Mouse (Mus musculus) cortical plate, adult 2 months (tissue): ENCODE results near the gene Tbxas1. TPM values are rescaled to one million over a fixed set of nuclear protein-coding genes. Genes with fewer than 3 reads are reported as not detected.
A peak's percentile ranks its signal among the peaks of the same experiment; 100 is the strongest.

Source experiments
- H3K27ac ChIP-seq: fragments of 200-500 bp; 2 replicates; pipeline ENCODE4 v1.5.1; 2012; ENCODE audit warnings: low read length, control low read depth, inconsistent platforms; ENCODE audit not compliant: insufficient read depth
- H3K4me1 ChIP-seq: fragments of 200-500 bp; 2 replicates; pipeline ENCODE4 v1.6.1; 2011; ENCODE audit warnings: low read length; ENCODE audit not compliant: control insufficient read depth, insufficient read depth
- H3K4me3 ChIP-seq: fragments of 200-500 bp; 2 replicates; pipeline ENCODE4 v1.5.1; 2011; ENCODE audit warnings: mild to moderate bottlenecking, low read length, control low read depth; ENCODE audit not compliant: insufficient read depth
- CTCF ChIP-seq: fragments of 200-500 bp; IDR thresholded peaks from 2 replicates; pipeline ENCODE4 v1.5.1; 2011; ENCODE audit warnings: mild to moderate bottlenecking, control low read depth, low read length; ENCODE audit not compliant: insufficient read depth; ENCODE audit errors: extremely low read depth
- POLR2A ChIP-seq: fragments of 200-500 bp; IDR thresholded peaks from 2 replicates; pipeline ENCODE4 v1.6.1; 2011; ENCODE audit warnings: mild to moderate bottlenecking, low read length, control low read depth; ENCODE audit not compliant: insufficient read depth; ENCODE audit errors: extremely low read depth
- polyA plus RNA-seq: library from polyadenylated mRNA; depleted of rRNA; stranded (reverse); fragments of >200 nt; gene quantifications from 2 replicates; pipeline ENCODE4 v1.2.3, GENCODE M21; 2012

Gene Tbxas1
- polyA plus RNA-seq, 1 experiment: 2.7 TPM

- Histone ChIP-seq H3K4me3 (no peak overlapping the region), H3K4me1 (no peaks in the 10 kb centered on the region), H3K27ac (no peak overlapping the region)
- TF ChIP-seq POLR2A (no peak), CTCF (no peak)
These were observed 142.7 kb downstream of the Tbxas1 start for GRCm38 (mm10) chr6:39017942-39018341.

GRCm38 (mm10) chr6:39018805-39019204 is 143.6 kb downstream of the Tbxas1 start:
- Histone ChIP-seq H3K4me3 (no peak overlapping the region), H3K27ac (no peak overlapping the region), H3K4me1 (no peaks in the 10 kb centered on the region)
- no peak for TF ChIP-seq POLR2A
- 0 out of 2 replicates have a peak, but pooled peaks have one; percentile 13 for TF ChIP-seq CTCF

- TF ChIP-seq CTCF (no peak), POLR2A (no peak)
- H3K4me3 ChIP-seq: no peak overlapping the region
- no peak overlapping the region for H3K27ac ChIP-seq
- no peaks in the 10 kb centered on the region for H3K4me1 ChIP-seq
These were observed 144.0 kb downstream of the Tbxas1 start for GRCm38 (mm10) chr6:39019219-39019618.

GRCm38 (mm10) chr6:39021909-39022308 is 146.7 kb downstream of the Tbxas1 start:
- TF ChIP-seq CTCF (no peak), POLR2A (no peak)
- H3K4me1 ChIP-seq: no peaks in the 10 kb centered on the region
- no peak overlapping the region for H3K4me3 ChIP-seq
- no peak overlapping the region for H3K27ac ChIP-seq

GRCm38 (mm10) chr6:39022461-39023181 is 147.4 kb downstream of the Tbxas1 start:
- TF ChIP-seq POLR2A (no peak), CTCF (no peak)
- Histone ChIP-seq H3K4me3 (no peak overlapping the region), H3K4me1 (no peaks in the 10 kb centered on the region), H3K27ac (no peak overlapping the region)

GRCm38 (mm10) chr6:39024631-39025030 is 149.4 kb downstream of the Tbxas1 start:
- no peaks in the 10 kb centered on the region for H3K4me1 ChIP-seq
- no peak overlapping the region for H3K27ac ChIP-seq
- no peak overlapping the region for H3K4me3 ChIP-seq
- TF ChIP-seq POLR2A (no peak), CTCF (no peak)

- Histone ChIP-seq H3K4me3 (no peak overlapping the region), H3K27ac (no peak overlapping the region), H3K4me1 (no peaks in the 10 kb centered on the region)
- TF ChIP-seq CTCF: no peak
- TF ChIP-seq POLR2A: no peak
These were observed 149.8 kb downstream of the Tbxas1 start for GRCm38 (mm10) chr6:39025038-39025437.

- H3K4me1 ChIP-seq: no peaks in the 10 kb centered on the region
- TF ChIP-seq CTCF (no peak), POLR2A (no peak)
- H3K4me3 ChIP-seq: no peak overlapping the region
- no peak overlapping the region for H3K27ac ChIP-seq
These were observed 155.5 kb downstream of the Tbxas1 start for GRCm38 (mm10) chr6:39030714-39031113.

GRCm38 (mm10) chr6:39033676-39034075 is 158.5 kb downstream of the Tbxas1 start:
- Histone ChIP-seq H3K27ac (no peak overlapping the region), H3K4me3 (no peak overlapping the region), H3K4me1 (no peaks in the 10 kb centered on the region)
- no peak for TF ChIP-seq POLR2A
- TF ChIP-seq CTCF: no peak

GRCm38 (mm10) chr6:39035039-39035438 is 159.8 kb downstream of the Tbxas1 start:
- Histone ChIP-seq H3K4me1 (peaks cover 2% of the 10 kb centered on the region; the same call in 1 of the 2 replicates), H3K27ac (no peak overlapping the region), H3K4me3 (no peak overlapping the region)
- TF ChIP-seq CTCF: no peak
- TF ChIP-seq POLR2A: no peak

GRCm38 (mm10) chr6:39036204-39036603 is 161.0 kb downstream of the Tbxas1 start:
- no peak for TF ChIP-seq POLR2A
- TF ChIP-seq CTCF: no peak
- Histone ChIP-seq H3K4me1 (peaks cover 3% of the 10 kb centered on the region), H3K4me3 (no peak overlapping the region), H3K27ac (no peak overlapping the region)
